Mouse (Mus musculus) CH12.LX (cell line): ENCODE results near the gene Parp3.

Experiments
- CHD2 ChIP-seq: IDR thresholded peaks from 2 replicates; pipeline ENCODE4 v1.6.1; 2011; ENCODE audit warnings: low read length, improper control_type of control experiment
- CTCF ChIP-seq, 2 experiments: IDR thresholded peaks in 1 of 2; conservative IDR thresholded peaks in 1 of 2; 2 replicates each; pipeline ENCODE4 v1.5.1; 2011 to 2012; ENCODE audit warnings: low read depth in 2 of 2, low read length in 2 of 2, improper control_type of control experiment in 1 of 2, inconsistent platforms in 1 of 2, mild to moderate bottlenecking in 1 of 2, moderate library complexity in 1 of 2
- E2F4 ChIP-seq: IDR thresholded peaks from 2 replicates; pipeline ENCODE4 v1.6.1; 2011; ENCODE audit warnings: low read depth, low read length, improper control_type of control experiment; ENCODE audit not compliant: insufficient replicate concordance
- MAX ChIP-seq: IDR thresholded peaks from 2 replicates; pipeline ENCODE4 v1.6.1; 2011; ENCODE audit warnings: low read length, improper control_type of control experiment
- NELFE ChIP-seq: IDR thresholded peaks from 2 replicates; pipeline ENCODE4 v1.6.1; 2011; ENCODE audit warnings: low read depth, low read length, improper control_type of control experiment
- NRF1 ChIP-seq: IDR thresholded peaks from 2 replicates; pipeline ENCODE4 v1.6.1; 2014; ENCODE audit warnings: low read depth, mild to moderate bottlenecking, inconsistent platforms, low read length, improper control_type of control experiment, moderate library complexity
- POLR2A ChIP-seq: IDR thresholded peaks from 2 replicates; pipeline ENCODE4 v1.6.1; 2011; ENCODE audit warnings: low read depth, mild to moderate bottlenecking, improper control_type of control experiment, low read length
- USF1 ChIP-seq: IDR thresholded peaks from 2 replicates; pipeline ENCODE4 v1.6.1; 2014; ENCODE audit warnings: low read depth, mild to moderate bottlenecking, inconsistent platforms, low read length, improper control_type of control experiment
- ZKSCAN1 ChIP-seq: IDR thresholded peaks from 2 replicates; pipeline ENCODE4 v1.6.1; 2012; ENCODE audit warnings: low read depth, inconsistent platforms, low read length, improper control_type of control experiment, borderline replicate concordance

- TF ChIP-seq CTCF (conservative IDR thresholded peaks at IDR 0.05 in 1 of 2, IDR thresholded peaks at IDR 0.05 in 1 of 2; ENCODE audit: low read depth in 2 of 2, low read length in 2 of 2): no peak
- no peak for TF ChIP-seq MAX
- TF ChIP-seq NELFE: no peak
- TF ChIP-seq USF1: no peak
- TF ChIP-seq E2F4: no peak
- no peak for TF ChIP-seq NRF1
- no peak for TF ChIP-seq CHD2
- TF ChIP-seq ZKSCAN1: no peak
- TF ChIP-seq POLR2A: no peak
These were observed 14.9 kb downstream of the Parp3 start for GRCm38 (mm10) chr9:106461641-106462429.
